Mouse (Mus musculus) 3T3-L1 (cell line): ENCODE measurements around the gene Cacnb2.

ENCODE experiments used
- DNase-seq: peaks from one replicate; pipeline ENCODE4 v3.0.0-alpha.2; 2015; ENCODE audit warnings: low read depth, low spot score

Gene Cacnb2

GRCm38 (mm10) chr2:14862981-14863380 lies 260.1 kb downstream of the Cacnb2 start:
- no peak for DNase-seq

GRCm38 (mm10) chr2:14873116-14873515 lies 270.2 kb downstream of the Cacnb2 start:
- no peak for DNase-seq

- DNase-seq: no peak
These were observed 270.9 kb downstream of the Cacnb2 start for GRCm38 (mm10) chr2:14873701-14874181.

- DNase-seq: no peak
These were observed 271.6 kb downstream of the Cacnb2 start for GRCm38 (mm10) chr2:14874281-14875037.

- no peak for DNase-seq
These were observed 272.2 kb downstream of the Cacnb2 start for GRCm38 (mm10) chr2:14875121-14875520.

- no peak for DNase-seq
These were observed 272.7 kb downstream of the Cacnb2 start for GRCm38 (mm10) chr2:14875616-14876015.

GRCm38 (mm10) chr2:14878953-14879352 lies 276.1 kb downstream of the Cacnb2 start:
- DNase-seq: no peak

- DNase-seq: no peak
These were observed 280.6 kb downstream of the Cacnb2 start for GRCm38 (mm10) chr2:14883460-14883859.

GRCm38 (mm10) chr2:14888406-14889195 lies 285.7 kb downstream of the Cacnb2 start:
- peak; percentile 2 for DNase-seq

- no peak for DNase-seq
These were observed 300.9 kb downstream of the Cacnb2 start for GRCm38 (mm10) chr2:14903837-14904236.

- no peak for DNase-seq
These were observed 302.0 kb downstream of the Cacnb2 start for GRCm38 (mm10) chr2:14904865-14905264.

- DNase-seq: no peak
These were observed 304.4 kb downstream of the Cacnb2 start for GRCm38 (mm10) chr2:14907124-14907925.

GRCm38 (mm10) chr2:14917585-14918247 lies 314.8 kb downstream of the Cacnb2 start:
- DNase-seq: no peak

- DNase-seq: no peak
These were observed 327.0 kb downstream of the Cacnb2 start for GRCm38 (mm10) chr2:14929866-14930265.

GRCm38 (mm10) chr2:14931968-14932367 lies 329.1 kb downstream of the Cacnb2 start:
- no peak for DNase-seq

GRCm38 (mm10) chr2:14936492-14936891 lies 333.6 kb downstream of the Cacnb2 start:
- no peak for DNase-seq

- no peak for DNase-seq
These were observed 339.4 kb downstream of the Cacnb2 start for GRCm38 (mm10) chr2:14942261-14942660.

- no peak for DNase-seq
These were observed 340.9 kb downstream of the Cacnb2 start for GRCm38 (mm10) chr2:14943691-14944357.

GRCm38 (mm10) chr2:14953090-14953489 lies 350.2 kb downstream of the Cacnb2 start:
- no peak for DNase-seq

GRCm38 (mm10) chr2:14960963-14961488 lies 358.1 kb downstream of the Cacnb2 start:
- peak; percentile 79 for DNase-seq
